Mouse (Mus musculus) layer of hippocampus, adult 2 months (tissue): ENCODE measurements at regions not wholly inside any gene's neighbourhood (a gene's known extent, or its start where the extent isn't known, plus 50 kb on each side); places are given as distances from the start of the nearest gene placed in this dataset.

ENCODE experiments used
- DNase-seq, 2 experiments: peaks; one replicate each; pipeline ENCODE4 v3.0.0; 2022; ENCODE audit warnings: low spot score in 2 of 2
- H3K27ac ChIP-seq: fragments of 200-600 bp; 2 replicates; pipeline ENCODE4 v1.8.1; 2022
- H3K4me3 ChIP-seq: fragments of 200-600 bp; 2 replicates; pipeline ENCODE4 v1.8.1; 2022; ENCODE audit warnings: mild to moderate bottlenecking
- CTCF ChIP-seq: fragments of 200-600 bp; conservative IDR thresholded peaks from 2 replicates; pipeline ENCODE4 v1.8.1; 2022; ENCODE audit warnings: antibody characterized with exemption, mild to moderate bottlenecking, moderate library complexity

DNA sequence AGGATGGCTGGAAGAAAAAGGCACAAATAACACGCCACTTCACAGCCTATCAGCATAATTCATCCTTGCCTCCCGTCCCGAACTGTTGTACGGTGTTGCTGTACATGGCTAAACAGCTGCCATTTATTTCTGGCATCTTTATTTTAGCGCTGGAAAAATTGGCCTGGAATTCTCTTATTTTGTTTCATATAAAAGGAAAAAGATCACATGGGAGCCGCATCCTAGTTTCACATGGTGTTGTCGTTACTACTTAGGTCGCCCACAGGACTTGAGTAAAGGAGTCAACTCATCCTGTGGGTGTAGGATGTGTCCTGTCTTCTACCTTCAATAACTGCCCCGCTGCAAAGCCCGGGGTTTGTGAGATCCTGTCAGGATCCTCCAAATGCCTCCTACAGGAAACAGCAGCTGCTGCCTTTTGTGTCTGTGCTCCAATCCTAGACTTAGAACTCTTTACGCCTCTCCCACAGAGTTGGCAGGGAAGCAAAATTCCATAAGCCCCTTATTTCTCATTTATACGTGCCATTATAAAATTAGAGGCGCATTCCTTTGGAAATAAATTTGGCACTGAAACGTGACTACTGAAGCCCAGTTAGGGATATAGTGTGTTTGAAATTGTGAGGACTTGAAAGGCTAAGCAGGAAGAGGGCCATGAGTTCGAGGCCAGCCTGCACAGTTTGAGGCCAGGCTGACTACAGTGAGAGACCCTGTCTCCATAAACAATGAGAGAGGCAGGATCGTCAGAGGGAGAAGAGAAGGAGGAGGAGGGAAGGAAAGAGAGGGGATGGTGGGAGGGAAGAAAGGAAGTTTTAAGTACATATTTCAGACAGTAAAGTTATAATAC lies 446.3 kb upstream of the Jarid2 start:
- DNase-seq: peak; percentile 43 to 46
- H3K27ac ChIP-seq: peak overlapping the region; percentile 52
- no peak overlapping the region; the same call in 1 of the 2 replicates for H3K4me3 ChIP-seq
- TF ChIP-seq CTCF: no peak

DNA sequence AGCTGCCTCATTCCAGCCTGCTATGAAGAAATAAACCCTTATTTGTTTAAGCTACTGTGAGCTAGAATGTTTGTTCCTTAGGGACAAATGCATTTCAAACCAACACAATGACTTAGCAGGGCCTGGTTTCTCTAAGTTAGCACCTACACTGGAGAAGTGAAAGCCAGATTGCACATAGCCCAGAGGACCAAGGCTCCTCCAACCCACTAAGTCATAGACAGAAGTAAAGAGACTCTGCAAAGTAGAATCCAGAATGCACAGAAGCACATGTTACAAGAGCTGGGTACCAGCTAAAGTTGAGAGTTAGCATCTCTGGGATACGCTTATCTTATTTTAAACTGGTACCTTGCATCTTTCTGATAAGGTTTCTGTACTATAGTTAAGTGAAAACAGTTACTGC lies 443.4 kb upstream of the Jarid2 start:
- Histone ChIP-seq H3K4me3 (no peak overlapping the region), H3K27ac (no peak overlapping the region)
- no peak for DNase-seq
- TF ChIP-seq CTCF: no peak

DNA sequence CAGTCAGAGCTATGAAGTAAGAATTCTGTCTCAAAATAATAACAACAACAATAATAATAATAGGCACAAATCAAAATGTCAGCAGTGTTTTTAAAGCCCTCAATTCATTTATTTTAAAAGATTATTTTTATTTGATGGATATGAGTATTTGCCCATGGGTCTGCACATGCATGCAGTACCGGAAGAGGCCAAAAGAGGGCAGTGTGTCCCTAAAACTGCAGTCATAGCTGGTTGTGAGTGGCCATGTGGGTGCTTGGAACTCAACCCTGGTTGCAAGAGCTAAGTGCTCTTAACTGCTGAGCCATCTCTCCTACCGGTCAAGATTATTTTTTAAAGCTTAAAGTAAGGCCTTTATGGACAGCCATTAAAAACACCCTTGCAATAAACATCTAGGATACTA lies 439.1 kb upstream of the Jarid2 start:
- TF ChIP-seq CTCF: peak; percentile 68
- Histone ChIP-seq H3K4me3 (no peak overlapping the region), H3K27ac (no peak overlapping the region)
- DNase-seq: no peak

DNA sequence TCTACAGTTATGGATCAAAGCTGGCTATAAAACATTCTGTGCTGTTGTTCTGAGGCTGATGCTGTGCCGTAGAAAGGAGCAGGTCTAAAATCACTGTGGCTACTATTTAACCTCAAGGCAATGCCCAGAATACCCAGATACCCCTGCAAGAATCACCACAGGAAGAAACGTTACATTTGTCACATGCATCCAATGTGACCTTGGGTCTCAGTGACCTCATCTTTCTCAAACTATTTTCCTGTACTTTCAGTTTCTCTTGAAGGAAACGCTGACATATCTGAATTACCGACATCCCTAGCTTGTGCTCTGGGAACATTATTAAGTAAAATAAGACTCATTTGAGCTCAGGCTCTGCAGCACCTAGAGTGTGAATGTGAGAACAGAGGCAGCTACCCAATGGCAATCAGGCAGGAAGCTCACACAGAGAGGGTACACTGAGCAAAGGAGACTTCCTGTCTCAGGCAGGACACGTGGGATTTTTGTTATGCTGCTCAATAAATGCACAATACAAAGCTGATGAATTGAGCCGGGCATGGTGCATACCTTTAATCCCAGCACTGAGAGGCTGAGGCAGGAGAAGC lies 436.7 kb upstream of the Jarid2 start:
- H3K4me3 ChIP-seq: no peak overlapping the region
- no peak for DNase-seq
- TF ChIP-seq CTCF: no peak
- no peak overlapping the region for H3K27ac ChIP-seq

DNA sequence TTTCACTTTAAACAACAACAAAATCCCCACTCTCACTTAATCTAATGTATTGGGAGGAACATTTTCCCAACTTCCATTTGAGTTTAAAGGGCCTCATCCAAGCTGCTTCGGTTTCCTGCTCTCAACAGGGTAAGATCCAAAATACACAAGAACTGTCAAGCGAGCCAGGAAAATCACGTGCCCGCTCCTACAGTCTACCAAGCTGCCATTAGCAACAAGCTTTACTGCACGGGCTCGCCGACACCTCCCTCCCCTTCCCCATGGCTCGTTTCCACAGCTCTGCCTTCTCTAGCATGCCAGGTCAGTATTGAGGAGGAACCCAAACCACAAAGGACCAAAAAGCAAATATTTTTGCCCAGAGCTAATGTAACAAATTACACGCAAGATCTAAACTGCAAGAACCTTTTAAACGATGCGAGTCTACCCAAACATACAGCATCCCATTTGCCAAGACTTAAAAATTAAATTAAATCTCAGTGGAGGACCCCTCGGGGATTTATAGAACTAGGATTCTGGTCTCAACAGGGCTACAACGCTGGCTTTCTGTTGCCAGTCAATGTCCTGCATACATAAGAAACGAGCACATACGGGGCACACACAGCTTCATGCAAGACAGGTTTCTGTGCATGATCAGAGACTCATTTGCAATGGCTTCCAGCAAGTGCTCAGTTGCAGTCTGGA lies 435.4 kb upstream of the Jarid2 start:
- Histone ChIP-seq H3K27ac (0 out of 2 replicates have a peak overlapping the region, but pooled peaks have one; percentile 33), H3K4me3 (0 out of 2 replicates have a peak overlapping the region, but pooled peaks have one; percentile 6)
- no peak for TF ChIP-seq CTCF
- DNase-seq: peak in 1 of 2 experiments; percentile 36

DNA sequence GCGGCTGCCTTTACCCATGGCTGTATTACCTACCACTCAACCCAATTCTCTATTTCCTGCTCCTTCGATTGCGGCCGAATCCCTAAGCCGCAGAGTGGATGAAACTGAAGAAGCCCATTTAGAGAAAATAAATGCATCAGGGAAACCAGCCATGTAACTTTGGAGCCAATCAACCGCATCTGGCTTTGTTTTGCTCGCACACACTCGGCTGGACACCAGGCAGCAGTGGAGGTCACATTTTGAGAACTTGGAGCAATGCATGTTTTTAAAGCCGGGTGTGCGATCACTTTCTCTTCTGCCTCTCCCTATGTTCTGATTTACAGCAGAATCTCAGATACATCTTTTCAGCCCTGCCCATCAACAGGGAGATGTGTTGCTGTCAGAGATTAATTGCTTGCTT lies 433.7 kb upstream of the Jarid2 start:
- Histone ChIP-seq H3K4me3 (no peak overlapping the region), H3K27ac (no peak overlapping the region)
- no peak for DNase-seq
- TF ChIP-seq CTCF: no peak

DNA sequence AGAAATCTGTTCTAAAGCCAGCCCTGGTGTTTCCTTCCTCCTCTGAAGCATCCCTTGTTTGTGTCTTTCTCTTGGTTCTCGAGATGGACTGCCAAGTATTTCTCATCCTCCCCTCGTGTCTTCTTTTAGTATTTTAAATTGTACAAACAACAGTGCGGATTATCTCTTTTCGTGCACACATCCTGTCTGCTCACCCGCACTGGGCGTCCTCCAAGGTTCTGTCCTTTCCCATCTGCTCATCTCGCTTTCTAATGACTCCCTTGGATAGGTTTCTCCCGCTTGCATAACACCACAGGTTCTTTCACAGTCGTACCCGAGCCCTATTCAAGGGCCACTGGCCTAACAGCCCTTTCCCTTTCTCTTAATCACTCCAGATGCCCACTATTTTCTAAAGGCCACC lies 428.7 kb upstream of the Jarid2 start:
- no peak for TF ChIP-seq CTCF
- Histone ChIP-seq H3K4me3 (no peak overlapping the region), H3K27ac (no peak overlapping the region)
- DNase-seq: no peak

DNA sequence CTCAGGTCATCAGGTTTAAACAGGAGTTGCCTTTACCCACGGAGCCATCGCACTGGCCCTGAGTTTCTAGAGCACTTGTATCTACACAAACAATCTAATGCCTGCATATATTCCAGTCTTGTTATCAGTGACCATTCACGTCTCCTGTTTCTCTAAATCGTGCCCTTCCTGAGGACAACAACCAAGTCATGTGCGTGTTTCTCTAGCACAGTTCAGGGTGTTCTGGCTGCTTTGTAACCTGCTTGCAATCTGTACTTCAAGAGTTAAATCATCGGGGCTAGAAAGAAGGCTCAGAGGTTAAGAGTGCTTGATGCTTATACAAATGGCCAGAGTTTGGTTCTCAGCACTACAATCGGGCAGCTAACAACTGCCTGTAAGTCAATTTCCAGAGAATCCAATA lies 428.1 kb upstream of the Jarid2 start:
- no peak for DNase-seq
- H3K4me3 ChIP-seq: no peak overlapping the region
- H3K27ac ChIP-seq: no peak overlapping the region
- TF ChIP-seq CTCF: no peak

DNA sequence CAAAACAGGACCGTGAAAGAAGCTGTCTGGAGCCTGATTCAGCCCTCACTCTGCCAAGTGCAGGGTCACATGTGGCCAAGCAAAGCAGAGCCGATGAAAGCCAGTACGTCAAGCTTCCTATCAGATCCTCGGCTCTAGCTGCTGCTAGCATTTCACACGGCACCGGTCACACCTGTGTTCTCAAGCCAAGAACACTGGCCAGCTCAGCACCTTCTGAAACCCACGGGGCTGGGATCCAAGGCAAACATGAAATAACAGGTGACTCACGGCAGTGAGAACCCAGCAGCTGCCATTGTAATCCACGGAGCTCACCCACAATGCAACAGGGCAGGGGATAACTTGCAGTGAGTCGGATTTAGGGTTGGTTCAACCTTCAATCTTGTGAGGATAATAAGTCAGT lies 427.3 kb upstream of the Jarid2 start:
- no peak overlapping the region for H3K27ac ChIP-seq
- TF ChIP-seq CTCF: no peak
- DNase-seq: no peak

DNA sequence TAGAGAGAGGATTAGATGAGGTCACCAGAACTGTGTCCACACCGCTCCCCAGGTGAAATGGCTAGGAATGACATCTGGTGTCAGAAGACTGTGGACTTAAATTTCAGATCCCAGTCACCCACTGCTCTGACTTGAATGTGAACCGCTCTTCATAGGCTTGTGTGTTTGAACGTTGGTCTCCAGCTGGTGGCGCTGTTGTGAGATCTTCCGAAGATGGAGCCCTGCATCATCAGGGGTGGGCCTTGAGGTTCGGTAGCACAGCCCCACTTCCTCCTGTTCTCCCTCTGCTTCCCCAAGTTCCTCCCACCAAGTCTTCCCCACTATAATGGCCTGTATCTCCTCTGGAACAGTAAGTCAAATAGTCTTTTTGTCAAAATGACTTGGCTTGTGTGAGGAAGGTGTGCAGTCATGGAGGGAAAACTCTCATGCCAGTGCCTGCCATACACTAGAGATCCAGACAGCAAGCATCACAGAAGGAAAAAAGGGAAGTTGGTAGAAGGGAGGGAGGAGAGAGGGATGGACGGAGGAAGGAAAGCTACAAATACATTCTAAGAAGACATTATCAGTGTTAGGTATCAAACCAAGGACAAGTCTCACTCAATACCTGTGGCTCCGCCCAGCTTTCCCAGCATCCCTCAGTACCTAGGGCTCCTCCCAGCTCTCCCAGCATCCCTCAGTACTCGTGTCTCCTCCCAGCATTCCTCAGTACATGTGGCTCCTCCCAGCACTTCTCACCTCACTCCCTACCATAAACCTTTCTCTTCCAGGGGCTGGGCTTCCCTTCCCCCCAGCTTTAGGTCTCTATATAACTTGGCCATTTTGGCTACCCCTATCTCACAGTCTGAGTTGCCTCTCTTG lies 423.9 kb upstream of the Jarid2 start:
- TF ChIP-seq CTCF: peak; percentile 55
- Histone ChIP-seq H3K27ac (no peak overlapping the region), H3K4me3 (no peak overlapping the region)
- DNase-seq: no peak

More for the DNA sequence above, 427.3 kb upstream of the Jarid2 start:
- no peak overlapping the region for H3K4me3 ChIP-seq

DNA sequence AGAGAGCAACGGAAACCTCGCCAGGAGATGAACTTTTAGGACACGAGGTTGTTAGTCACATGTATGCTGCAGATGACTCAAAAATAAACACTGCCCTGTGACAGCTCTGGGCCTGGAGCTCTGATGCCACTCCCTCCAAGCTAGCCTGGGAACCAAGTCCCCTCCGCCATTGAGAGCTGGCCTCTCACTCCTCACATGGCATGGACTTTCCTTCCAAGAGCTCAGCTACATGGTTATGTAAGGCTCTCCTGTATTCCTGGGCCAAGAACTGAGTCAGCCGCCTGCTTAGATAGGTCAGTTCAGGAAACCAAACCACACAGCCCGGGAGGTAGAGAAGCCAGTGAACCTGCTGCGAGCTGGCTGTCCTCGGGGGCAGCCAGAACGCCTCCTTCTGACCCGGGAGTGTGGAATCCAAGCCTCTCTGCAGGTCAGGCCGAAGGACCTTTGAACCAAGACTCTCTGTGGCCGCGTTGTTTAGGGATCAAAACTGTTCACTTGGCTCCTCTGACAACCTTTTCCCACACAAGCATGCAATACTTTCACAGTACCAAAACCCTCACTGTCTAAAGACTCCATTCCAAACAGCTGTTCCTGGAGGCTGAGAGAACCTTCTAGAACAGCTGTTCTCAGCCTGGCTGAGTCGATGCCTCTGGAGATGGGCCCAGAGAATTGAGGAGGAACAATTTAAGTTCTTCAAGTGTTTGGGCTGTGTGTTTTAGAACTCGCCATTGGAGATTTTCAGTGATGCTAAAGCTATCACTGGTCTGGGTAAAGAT lies 422.8 kb upstream of the Jarid2 start:
- no peak overlapping the region for H3K4me3 ChIP-seq
- peak overlapping the region; percentile 10; the same call in 1 of the 2 replicates for H3K27ac ChIP-seq
- DNase-seq: no peak
- no peak for TF ChIP-seq CTCF

DNA sequence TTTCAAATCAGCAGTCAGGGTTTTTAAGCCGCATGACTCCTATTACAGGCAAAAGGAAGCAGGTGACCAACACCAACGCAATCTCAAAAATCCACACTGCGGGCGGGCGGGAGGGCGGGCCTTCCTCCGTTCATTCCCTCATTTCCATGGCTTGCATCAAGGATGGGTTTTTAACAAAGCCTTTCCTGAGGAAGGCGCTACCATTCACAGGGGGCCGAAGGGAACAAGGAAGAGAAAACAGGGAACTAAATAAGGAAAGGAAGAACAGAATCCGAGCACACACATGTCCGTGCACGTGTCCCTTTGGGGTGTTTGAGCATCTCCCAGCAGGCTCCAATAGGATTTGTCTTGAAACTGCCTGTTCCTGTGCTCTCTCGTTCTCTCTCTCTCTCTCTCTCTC lies 421.0 kb upstream of the Jarid2 start:
- H3K27ac ChIP-seq: no peak overlapping the region
- no peak for TF ChIP-seq CTCF
- DNase-seq: no peak
- H3K4me3 ChIP-seq: no peak overlapping the region
